Comparison of ENCODE assay signal across 11 mouse cellular contexts in genomic region chr1:91770221-91770624, GRCm38 (mm10). TPM values are rescaled to one million over a fixed set of nuclear protein-coding genes. Genes with fewer than 3 reads are reported as not detected.
A peak's percentile ranks its signal among the peaks of the same experiment; 100 is the strongest.
DNase-seq lines count a peak whose midpoint lies in the region; ATAC-seq and TF ChIP-seq lines count a peak whose summit lies in the region.
"Had no signal": no experiment of that assay in that cellular context is flagged by ENCODE, and none has a peak within 500 bp of the region (broad histone marks: within the 10 kb centered on the region; RNA-seq: fewer than 3 reads in every experiment).

No protein-coding gene starts in this region.

- H3K4me3 ChIP-seq in heart, embryonic 10.5 days: peak overlapping the region; percentile 46
- H3K4me3 ChIP-seq in midbrain, embryonic 11.5 days (ENCODE audit: low read depth, low read length): no peak overlapping the region
- no peak overlapping the region for H3K4me3 ChIP-seq in midbrain, embryonic 14.5 days (replicated peaks; ENCODE audit: low read depth, low read length)
- no peak overlapping the region for H3K4me3 ChIP-seq in liver, embryonic 14.5 days (ENCODE audit: insufficient read depth in 1 of 2, low read depth in 2 of 2, low read length in 2 of 2)
- no peak overlapping the region for H3K4me3 ChIP-seq in stomach, embryonic 16.5 days (replicated peaks; ENCODE audit: low read length)
- H3K4me3 ChIP-seq in forebrain, embryonic 11.5 days (ENCODE audit: low read depth, low read length): no peak overlapping the region

- H3K36me3 ChIP-seq in heart, embryonic 10.5 days: no peaks in the 10 kb centered on the region
- H3K36me3 ChIP-seq in midbrain, embryonic 11.5 days (ENCODE audit: control insufficient read depth, insufficient read depth, low read length): no peaks in the 10 kb centered on the region
- no peaks in the 10 kb centered on the region for H3K36me3 ChIP-seq in midbrain, embryonic 14.5 days (ENCODE audit: control insufficient read depth, insufficient read depth, low read length)
- no peaks in the 10 kb centered on the region for H3K36me3 ChIP-seq in liver, embryonic 14.5 days (replicated peaks; ENCODE audit: control insufficient read depth, insufficient read depth, low read depth)
- no peaks in the 10 kb centered on the region for H3K36me3 ChIP-seq in stomach, embryonic 16.5 days (ENCODE audit: control insufficient read depth, insufficient read depth, low read length)
- no peaks in the 10 kb centered on the region for H3K36me3 ChIP-seq in forebrain, embryonic 11.5 days (ENCODE audit: control insufficient read depth, insufficient read depth, low read length)

- ATAC-seq in midbrain, embryonic 11.5 days (ENCODE audit: low FRiP score): no peak
- ATAC-seq in midbrain, embryonic 14.5 days (ENCODE audit: low FRiP score, low TSS enrichment): no peak
- ATAC-seq in liver, embryonic 14.5 days (ENCODE audit: insufficient read depth): no peak
- peak; percentile 17; the same call in 1 of the 2 replicates for ATAC-seq in stomach, embryonic 16.5 days (ENCODE audit: insufficient read depth, low FRiP score)
- ATAC-seq in forebrain, embryonic 11.5 days (replicated peaks; ENCODE audit: low FRiP score): no peak
- ATAC-seq: forebrain, embryonic 16.5 days; inflammation-experienced regulatory T-cells, adult 6 months had no signal

- H3K27me3 ChIP-seq in heart, embryonic 10.5 days (ENCODE audit: insufficient read depth, poor library complexity, severe bottlenecking): peaks cover 10% of the 10 kb centered on the region; the same call in 1 of the 2 replicates
- H3K27me3 ChIP-seq in midbrain, embryonic 11.5 days (ENCODE audit: control insufficient read depth, insufficient read depth, low read length): no peaks in the 10 kb centered on the region
- no peaks in the 10 kb centered on the region for H3K27me3 ChIP-seq in midbrain, embryonic 14.5 days (ENCODE audit: control insufficient read depth, insufficient read depth, low read length)
- H3K27me3 ChIP-seq in liver, embryonic 14.5 days (ENCODE audit: control insufficient read depth, insufficient read depth, low read length): no peaks in the 10 kb centered on the region
- no peaks in the 10 kb centered on the region for H3K27me3 ChIP-seq in stomach, embryonic 16.5 days (ENCODE audit: control insufficient read depth, insufficient read depth, low read length)
- H3K27me3 ChIP-seq in forebrain, embryonic 11.5 days (ENCODE audit: control insufficient read depth, insufficient read depth, low read length): no peaks in the 10 kb centered on the region

- peaks cover 12% of the 10 kb centered on the region for H3K4me1 ChIP-seq in heart, embryonic 10.5 days
- H3K4me1 ChIP-seq in midbrain, embryonic 11.5 days (ENCODE audit: control insufficient read depth, insufficient read depth, low read length): no peaks in the 10 kb centered on the region
- H3K4me1 ChIP-seq in midbrain, embryonic 14.5 days (ENCODE audit: control insufficient read depth, insufficient read depth, low read length): 0 out of 2 replicates have a peak, but pooled peaks cover 5% of the 10 kb centered on the region
- no peaks in the 10 kb centered on the region; a peak in 1 of 4 replicates for H3K4me1 ChIP-seq in liver, embryonic 14.5 days (replicated peaks; ENCODE audit: control insufficient read depth in 2 of 2, insufficient read depth in 2 of 2, low read length in 1 of 2)
- H3K4me1 ChIP-seq in stomach, embryonic 16.5 days (ENCODE audit: control insufficient read depth, insufficient read depth, low read length): no peaks in the 10 kb centered on the region
- H3K4me1 ChIP-seq in forebrain, embryonic 11.5 days (replicated peaks; ENCODE audit: control insufficient read depth, insufficient read depth, low read length): 0 out of 2 replicates have a peak, but pooled peaks cover 2% of the 10 kb centered on the region

- H3K9ac ChIP-seq in midbrain, embryonic 11.5 days (ENCODE audit: low read length): no peak overlapping the region
- H3K9ac ChIP-seq in midbrain, embryonic 14.5 days (replicated peaks; ENCODE audit: low read length): no peak overlapping the region
- H3K9ac ChIP-seq in liver, embryonic 14.5 days (replicated peaks): no peak overlapping the region
- no peak overlapping the region for H3K9ac ChIP-seq in stomach, embryonic 16.5 days (ENCODE audit: low read length)
- no peak overlapping the region for H3K9ac ChIP-seq in forebrain, embryonic 11.5 days (ENCODE audit: low read length)

- H3K4me2 ChIP-seq in midbrain, embryonic 11.5 days: no peak overlapping the region
- no peak overlapping the region for H3K4me2 ChIP-seq in midbrain, embryonic 14.5 days (ENCODE audit: low read length)
- H3K4me2 ChIP-seq in liver, embryonic 14.5 days (ENCODE audit: low read depth): peak overlapping the region; percentile 1; the same call in 1 of the 2 replicates
- no peak overlapping the region for H3K4me2 ChIP-seq in stomach, embryonic 16.5 days (ENCODE audit: low read depth, low read length)
- H3K4me2 ChIP-seq in forebrain, embryonic 11.5 days (ENCODE audit: low read depth, low read length, severe bottlenecking): no peak overlapping the region

- TF ChIP-seq CTCF in liver, embryonic 14.5 days (IDR thresholded peaks at IDR 0.05; ENCODE audit: low read depth): no peak

- 15% methylated on average over 12 of the region's 12 CpGs for WGBS in heart, embryonic 10.5 days
- WGBS in midbrain, embryonic 11.5 days: 49% methylated on average over 12 of the region's 12 CpGs
- WGBS in midbrain, embryonic 14.5 days: 45% methylated on average over 12 of the region's 12 CpGs
- WGBS in liver, embryonic 14.5 days (ENCODE audit: insufficient replicate concordance): 9% methylated on average over 12 of the region's 12 CpGs
- 15% methylated on average over 12 of the region's 12 CpGs for WGBS in stomach, embryonic 16.5 days
- 49% methylated on average over 12 of the region's 12 CpGs for WGBS in forebrain, embryonic 11.5 days

- H3K9me3 ChIP-seq in heart, embryonic 10.5 days: no peaks in the 10 kb centered on the region
- H3K9me3 ChIP-seq in midbrain, embryonic 11.5 days (ENCODE audit: control insufficient read depth, low read length): no peaks in the 10 kb centered on the region
- no peaks in the 10 kb centered on the region for H3K9me3 ChIP-seq in midbrain, embryonic 14.5 days (ENCODE audit: control insufficient read depth, low read length)
- no peaks in the 10 kb centered on the region for H3K9me3 ChIP-seq in liver, embryonic 14.5 days (ENCODE audit: control insufficient read depth, low read length)
- H3K9me3 ChIP-seq in stomach, embryonic 16.5 days (replicated peaks; ENCODE audit: control insufficient read depth, low read length): no peaks in the 10 kb centered on the region
- H3K9me3 ChIP-seq in forebrain, embryonic 11.5 days (ENCODE audit: control insufficient read depth, low read length): no peaks in the 10 kb centered on the region

- TF ChIP-seq EP300 in liver, embryonic 14.5 days (IDR thresholded peaks at IDR 0.05; ENCODE audit: low read depth): no peak

- no peak for DNase-seq in heart, embryonic 10.5 days (ENCODE audit: low spot score)
- DNase-seq in heart, adult 8-10 months (ENCODE audit: low spot score): no peak
- peak; percentile 74 for DNase-seq in midbrain, embryonic 11.5 days (ENCODE audit: low spot score, missing footprints)
- DNase-seq in midbrain, embryonic 14.5 days: no peak
- DNase-seq in liver, embryonic 14.5 days (ENCODE audit: low read depth in 3 of 3, low spot score in 3 of 3): no peak
- DNase-seq in frontal cortex, postnatal 25 days (ENCODE audit: low spot score in 2 of 2): no peak
- DNase-seq in forebrain, embryonic 11.5 days (ENCODE audit: low spot score): no peak
- DNase-seq: left cerebral cortex, postnatal 4 days had no signal

- H3K27ac ChIP-seq in heart, embryonic 10.5 days: peak overlapping the region; percentile 52; the same call in 1 of the 2 replicates
- no peak overlapping the region for H3K27ac ChIP-seq in midbrain, embryonic 11.5 days (ENCODE audit: low read depth, low read length)
- H3K27ac ChIP-seq in midbrain, embryonic 14.5 days (replicated peaks; ENCODE audit: low read depth, low read length): no peak overlapping the region
- no peak overlapping the region for H3K27ac ChIP-seq in liver, embryonic 14.5 days
- no peak overlapping the region for H3K27ac ChIP-seq in stomach, embryonic 16.5 days (ENCODE audit: low read length)
- H3K27ac ChIP-seq in forebrain, embryonic 11.5 days (ENCODE audit: low read depth, low read length): no peak overlapping the region

RNA-seq across cellular contexts. Expression of gene Twist2, which starts 31.0 kb away (rescaled TPM):
- polyA plus RNA-seq in heart, embryonic 10.5 days (2016; fragmentation: Nextera tagmentation; extraction: Ambion mirVana): 5.8 and 17.9 TPM in 2 replicates
- total RNA-seq in heart, adult 8-10 months (2022): 1 to 10 TPM in 3 of 4 experiments, under 1 TPM in 1; 1.00 to 1.8 (median 1.2) TPM
- 7.8 and 9.8 TPM in 2 replicates for polyA plus RNA-seq in midbrain, embryonic 11.5 days (2014; fragmentation: Nextera tagmentation; extraction: Ambion mirVana)
- polyA plus RNA-seq in midbrain, embryonic 14.5 days (2014; fragmentation: Nextera tagmentation; extraction: Ambion mirVana): 1.4 and 1.6 TPM in 2 replicates
- 0.26 TPM in 2 replicates for polyA plus RNA-seq in liver, embryonic 14.5 days (2012; rRNA removed)
- 0.27 TPM in 1 of 2 replicates, not detected in the other for polyA plus RNA-seq in liver, embryonic 14.5 days (2014; fragmentation: Nextera tagmentation; extraction: Ambion mirVana)
- polyA plus RNA-seq in stomach, embryonic 16.5 days (2015; fragmentation: Nextera tagmentation; extraction: Ambion mirVana): 7.0 and 8.1 TPM in 2 replicates
- 6.4 and 7.9 TPM in 2 replicates for polyA plus RNA-seq in forebrain, embryonic 11.5 days (2014; fragmentation: Nextera tagmentation; extraction: Ambion mirVana)
- polyA plus RNA-seq: inflammation-experienced regulatory T-cells, adult 6 months had no signal
